Mouse (Mus musculus): ENCODE results near the gene Ubr2. TPM values are rescaled to one million over a fixed set of nuclear protein-coding genes. Genes with fewer than 3 reads are reported as not detected.

The Ubr2 gene
- total and polyA plus RNA-seq, 3 experiments = 15.3 to 353 (median 33.8) TPM

- no peak for TF ChIP-seq POLR2AphosphoS2 (IDR thresholded peaks at IDR 0.05; ENCODE audit: low read length)
Measured at GRCm38 (mm10) chr17:47023369-47023768, 13.0 kb upstream of the Ubr2 start (continued).

GRCm38 (mm10) chr17:47012896-47013295, 2.5 kb upstream of the Ubr2 start:
- Histone ChIP-seq H3K9me3 (replicated peaks; ENCODE audit: insufficient read depth, low read length) (no peaks in the 10 kb centered on the region), H3K4me1 (ENCODE audit: control insufficient read depth in 1 of 2, insufficient read depth in 2 of 2, low read length in 2 of 2) (peaks cover 6 to 16% of the 10 kb centered on the region in 2 experiments; a peak in 3 of 4 replicates), H3K36me3 (ENCODE audit: control insufficient read depth in 1 of 2, insufficient read depth in 2 of 2, low read length in 2 of 2) (peaks cover 0 to 14% of the 10 kb centered on the region in 2 experiments; a peak in 2 of 4 replicates), H3K9ac (ENCODE audit: control insufficient read depth, low read depth, low read length, poor library complexity, severe bottlenecking) (no peak overlapping the region), H3K27ac (ENCODE audit: control insufficient read depth, low read depth, low read length) (no peak overlapping the region), H3K27me3 (ENCODE audit: control insufficient read depth in 1 of 2, insufficient read depth in 2 of 2, low read length in 2 of 2) (peaks cover 2 to 3% of the 10 kb centered on the region in 2 experiments; a peak in 3 of 4 replicates), H3K4me3 (ENCODE audit: control insufficient read depth in 1 of 2, insufficient read depth in 1 of 2, low read depth in 2 of 2, low read length in 2 of 2) (no peak overlapping the region), H3K79me2 (ENCODE audit: control insufficient read depth, insufficient read depth, low read length, poor library complexity) (peaks cover 24% of the 10 kb centered on the region)
- TF ChIP-seq POLR2AphosphoS2 (IDR thresholded peaks at IDR 0.05; ENCODE audit: low read length) (no peak), CHD2 (IDR thresholded peaks at IDR 0.05; ENCODE audit: low read length) (no peak), POLR2A (IDR thresholded peaks at IDR 0.05; ENCODE audit: control insufficient read depth in 1 of 2, insufficient read depth in 1 of 2, low read depth in 1 of 2, low read length in 2 of 2, poor library complexity in 1 of 2) (no peak), POLR2AphosphoS5 (IDR thresholded peaks at IDR 0.05; ENCODE audit: borderline replicate concordance, low read depth, low read length) (no peak), ZKSCAN1 (IDR thresholded peaks at IDR 0.05; ENCODE audit: low read depth, low read length) (no peak), MXI1 (IDR thresholded peaks at IDR 0.05; ENCODE audit: low read depth, low read length) (no peak), TBP (IDR thresholded peaks at IDR 0.05; ENCODE audit: low read depth, low read length) (no peak), ZNF384 (IDR thresholded peaks at IDR 0.05; ENCODE audit: low read depth, low read length) (no peak), ZC3H11A (IDR thresholded peaks at IDR 0.05; ENCODE audit: low read depth, low read length) (no peak), BHLHE40 (IDR thresholded peaks at IDR 0.05; ENCODE audit: borderline replicate concordance, low read depth, low read length) (no peak), EP300 (IDR thresholded peaks at IDR 0.05; ENCODE audit: low read depth in 1 of 2, low read length in 2 of 2) (no peak), HCFC1 (IDR thresholded peaks at IDR 0.05; ENCODE audit: low read depth, low read length) (no peak), KAT2A (conservative IDR thresholded peaks at IDR 0.05; ENCODE audit: low read depth, low read length) (no peak), MYC (IDR thresholded peaks at IDR 0.05; ENCODE audit: low read depth, low read length) (no peak)
- no peak for DNase-seq (ENCODE audit: low read depth, low spot score)

GRCm38 (mm10) chr17:47011661-47012043, 1.3 kb upstream of the Ubr2 start:
- TF ChIP-seq UBTF (IDR thresholded peaks at IDR 0.05; ENCODE audit: borderline replicate concordance, insufficient read depth, low read depth, low read length) (no peak), MXI1 (IDR thresholded peaks at IDR 0.05; ENCODE audit: low read depth, low read length) (no peak), CHD2 (IDR thresholded peaks at IDR 0.05; ENCODE audit: low read length) (no peak), ZKSCAN1 (IDR thresholded peaks at IDR 0.05; ENCODE audit: low read depth, low read length) (no peak), NELFE (IDR thresholded peaks at IDR 0.05; ENCODE audit: low read depth, low read length) (no peak), ZMIZ1 (IDR thresholded peaks at IDR 0.05; ENCODE audit: low read depth, low read length) (no peak), ETS1 (IDR thresholded peaks at IDR 0.05; ENCODE audit: low read depth, low read length) (no peak), EP300 (IDR thresholded peaks at IDR 0.05; ENCODE audit: low read depth in 1 of 2, low read length in 2 of 2) (no peak), E2F4 (IDR thresholded peaks at IDR 0.05; ENCODE audit: borderline replicate concordance, low read depth, low read length) (no peak), TCF12 (IDR thresholded peaks at IDR 0.05; ENCODE audit: low read depth, low read length) (no peak), ZNF384 (IDR thresholded peaks at IDR 0.05; ENCODE audit: low read depth, low read length) (no peak), KAT2A (conservative IDR thresholded peaks at IDR 0.05; ENCODE audit: low read depth, low read length) (no peak), MEF2A (IDR thresholded peaks at IDR 0.05; ENCODE audit: extremely low read depth, insufficient replicate concordance, low read depth, low read length, poor library complexity, severe bottlenecking) (no peak), SIN3A (IDR thresholded peaks at IDR 0.05; ENCODE audit: low read length) (no peak)
- no peaks in the 10 kb centered on the region for H3K9me3 ChIP-seq (replicated peaks; ENCODE audit: insufficient read depth, low read length)
- peak overlapping the region; percentile 98 for H3K27ac ChIP-seq (ENCODE audit: control insufficient read depth, low read depth, low read length)
- H3K27me3 ChIP-seq (ENCODE audit: control insufficient read depth in 1 of 2, insufficient read depth in 2 of 2, low read length in 2 of 2) = peaks cover 2 to 3% of the 10 kb centered on the region in 2 experiments; a peak in 2 of 4 replicates
- H3K4me1 ChIP-seq (ENCODE audit: control insufficient read depth in 1 of 2, insufficient read depth in 2 of 2, low read length in 2 of 2) = peaks cover 6 to 17% of the 10 kb centered on the region in 2 experiments; a peak in 3 of 4 replicates
- H3K4me3 ChIP-seq (ENCODE audit: control insufficient read depth in 1 of 2, insufficient read depth in 1 of 2, low read depth in 2 of 2, low read length in 2 of 2) = peak overlapping the region; percentile 27 to 55; a peak in 3 of 4 replicates
- no peak for DNase-seq (ENCODE audit: low read depth, low spot score)
- H3K9ac ChIP-seq (ENCODE audit: control insufficient read depth, low read depth, low read length, poor library complexity, severe bottlenecking) = peak overlapping the region; percentile 76
- H3K36me3 ChIP-seq (ENCODE audit: control insufficient read depth in 1 of 2, insufficient read depth in 2 of 2, low read length in 2 of 2) = peaks cover 0 to 14% of the 10 kb centered on the region in 2 experiments; a peak in 2 of 4 replicates
- H3K79me2 ChIP-seq (ENCODE audit: control insufficient read depth, insufficient read depth, low read length, poor library complexity) = peaks cover 34% of the 10 kb centered on the region

Data from MEL (cell line).